Mouse (Mus musculus): ENCODE data around the gene Vps37d.

Vps37d gene

DNA sequence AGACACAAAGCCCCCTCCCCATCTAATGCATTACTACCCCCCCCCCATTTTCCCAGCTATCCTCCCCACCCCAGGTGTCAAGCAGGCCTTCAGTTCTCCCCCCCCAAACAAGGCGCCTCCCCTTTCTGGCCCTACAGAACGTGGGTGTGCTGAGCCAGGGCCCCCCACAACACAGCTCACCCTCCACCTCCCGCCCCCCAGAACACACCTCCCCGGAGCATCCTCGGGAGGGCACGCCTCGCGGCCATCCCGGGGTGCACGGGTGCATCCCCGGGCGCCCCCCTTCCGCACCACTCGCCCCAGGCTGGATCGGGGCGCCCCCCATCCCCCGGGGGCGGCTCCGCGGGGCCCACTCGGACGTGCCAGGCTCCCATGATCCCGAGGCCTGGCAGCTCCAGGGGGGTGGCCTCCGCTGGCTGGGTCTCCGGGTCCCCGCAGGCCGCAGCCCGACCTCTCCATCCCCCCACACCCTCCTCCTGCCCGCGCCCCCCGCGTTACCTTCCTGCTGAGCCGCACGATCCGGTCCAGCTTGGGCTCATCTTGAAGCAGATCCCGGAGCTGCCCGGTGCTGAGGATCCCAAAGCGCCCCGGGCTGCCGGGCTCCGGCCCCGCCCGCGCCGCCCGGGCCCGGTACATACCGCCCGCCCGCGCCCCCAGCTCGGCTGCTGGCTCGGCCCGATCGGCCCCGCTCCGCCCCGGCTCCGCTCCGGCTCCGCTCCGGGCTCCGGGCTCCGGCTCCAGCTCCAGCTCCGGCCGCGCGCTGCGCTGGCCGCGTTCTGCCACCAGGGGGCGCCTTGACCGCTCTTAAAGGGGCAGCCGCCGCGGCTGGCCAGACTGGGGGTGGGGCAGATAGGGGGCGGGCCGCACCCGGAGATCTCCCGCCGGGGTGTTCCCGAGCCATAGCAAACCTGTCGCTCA lies at the start of gene Vps37d:
Gene Vps37d (minus strand): TSS at position 703 of the 918 bp plus-strand sequence.
- in situ Hi-C loops (cut with MboI; ENCODE audit: low pct_unique_long_range_greater_than_20kb in 1 of 2, low sequenced_read_pairs in 2 of 2, unreplicated experiment in 1 of 2) = no loop called here

DNA sequence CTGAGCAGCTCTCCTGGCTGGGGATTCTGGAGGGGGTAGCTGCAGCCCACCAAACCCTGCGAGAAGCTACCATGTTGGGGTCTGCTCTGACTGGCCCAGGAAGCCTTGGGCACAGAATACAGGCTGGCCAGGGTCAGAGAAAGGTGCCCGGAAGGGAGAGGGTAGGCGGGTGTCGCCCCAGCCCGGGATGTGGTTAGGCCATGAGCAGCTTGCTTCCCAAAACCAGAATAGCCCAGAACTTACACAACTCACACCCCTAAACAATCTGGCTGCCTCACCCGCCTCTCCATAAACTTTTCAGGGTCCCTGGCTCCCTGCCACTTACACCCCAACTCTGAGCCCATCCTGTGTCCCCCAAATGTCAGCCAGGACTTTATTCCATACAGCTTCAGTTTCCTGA lies 49.6 kb upstream of the Vps37d start:
- in situ Hi-C loops (cut with MboI; ENCODE audit: low pct_unique_long_range_greater_than_20kb in 1 of 2, low sequenced_read_pairs in 2 of 2, unreplicated experiment in 1 of 2) = no loop called here

DNA sequence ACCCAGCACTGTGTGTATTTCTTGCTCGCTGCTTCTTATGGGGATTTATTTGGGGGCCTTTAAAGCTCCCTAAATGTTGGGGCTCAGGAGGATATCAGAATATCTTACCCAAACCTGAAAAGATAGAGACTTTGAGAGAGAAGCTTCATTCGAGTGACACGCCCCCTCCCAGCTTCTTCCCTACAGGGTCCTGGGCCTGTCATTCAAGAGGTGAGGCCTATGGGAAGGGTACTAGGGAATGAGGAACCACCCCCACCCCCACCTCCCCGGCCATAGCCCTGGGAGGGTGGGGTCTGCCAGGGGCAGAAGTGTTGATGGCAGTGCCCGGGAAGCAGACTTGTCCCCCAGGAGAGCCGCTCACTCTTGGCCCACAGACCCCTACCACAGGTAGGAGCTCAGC lies 48.1 kb upstream of the Vps37d start:
- in situ Hi-C loops (cut with MboI; ENCODE audit: low pct_unique_long_range_greater_than_20kb in 1 of 2, low sequenced_read_pairs in 2 of 2, unreplicated experiment in 1 of 2) = no loop called here

DNA sequence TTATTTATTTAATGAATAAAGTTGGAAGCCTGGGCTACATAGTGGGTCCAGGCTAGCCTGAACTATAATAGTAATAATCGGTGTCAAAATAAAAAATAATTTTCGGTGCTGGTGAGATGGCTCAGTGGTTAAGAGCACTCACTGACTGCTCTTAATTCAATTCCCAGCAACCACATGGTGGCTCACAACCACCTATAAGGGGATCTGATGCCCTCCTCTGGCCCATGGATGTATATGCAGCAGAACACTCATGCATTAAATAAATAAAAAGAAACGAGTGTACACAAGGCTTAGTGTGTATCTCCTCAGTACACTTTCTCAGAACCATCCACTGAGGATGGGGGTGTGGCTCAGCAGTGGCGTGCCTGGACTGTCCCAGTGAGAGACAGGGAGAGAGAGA lies 42.7 kb upstream of the Vps37d start:
- in situ Hi-C loops (cut with MboI; ENCODE audit: low pct_unique_long_range_greater_than_20kb in 1 of 2, low sequenced_read_pairs in 2 of 2, unreplicated experiment in 1 of 2) = loop anchor here (25.0 kb wide), 1 partner anchor 208 kb away; the partner anchor contains the start of genes Cldn13 (in 2 of the 2) and Tmem270 (in 2 of the 2)

DNA sequence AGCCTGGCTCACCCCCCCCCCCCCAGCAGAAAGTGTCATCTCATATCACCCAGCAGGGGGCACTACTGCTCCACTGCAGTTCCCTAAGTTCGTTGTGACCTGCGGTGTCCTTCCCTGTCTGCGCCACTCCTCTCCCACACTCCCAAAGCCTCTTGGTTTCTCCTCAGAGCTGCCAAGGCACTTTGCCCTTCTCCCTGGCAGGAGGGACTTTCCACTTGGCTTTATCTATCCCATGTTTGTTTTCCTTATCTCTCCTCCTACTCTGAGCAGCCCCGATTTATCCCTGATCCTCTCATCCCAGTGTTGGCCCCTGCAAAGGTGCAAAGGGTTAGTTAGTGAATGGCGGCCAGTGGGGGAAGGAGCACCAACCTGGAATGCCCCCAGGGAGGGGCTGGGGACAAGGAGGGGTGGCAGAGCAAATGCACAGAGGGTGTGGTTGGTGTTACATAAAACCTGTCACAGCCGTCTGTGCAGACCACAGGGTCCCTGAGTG lies 40.6 kb upstream of the Vps37d start:
- in situ Hi-C loops (cut with MboI; ENCODE audit: low pct_unique_long_range_greater_than_20kb in 1 of 2, low sequenced_read_pairs in 2 of 2, unreplicated experiment in 1 of 2) = loop anchor here (25.0 kb wide), 1 partner anchor 206 kb away; the partner anchor contains the start of genes Cldn13 (in 2 of the 2) and Tmem270 (in 2 of the 2)

DNA sequence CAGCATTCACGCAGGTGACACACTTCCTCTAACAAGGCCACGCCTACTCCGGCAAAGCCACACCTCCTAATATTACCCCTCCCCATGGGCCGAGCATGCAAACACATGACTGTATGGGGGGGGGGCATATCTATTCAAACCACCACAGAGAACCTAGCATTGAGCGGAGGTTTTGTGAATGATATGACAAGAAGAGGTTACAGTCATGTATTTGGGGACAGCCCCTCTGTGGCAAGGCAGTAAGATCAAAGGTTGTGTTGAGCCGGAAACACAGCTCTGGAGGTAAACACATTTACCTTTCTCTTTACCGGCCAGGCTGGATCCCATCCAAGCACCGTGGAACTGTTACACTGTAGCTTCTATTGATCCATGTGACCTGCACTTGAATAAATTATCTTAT lies 37.2 kb upstream of the Vps37d start:
- in situ Hi-C loops (cut with MboI; ENCODE audit: low pct_unique_long_range_greater_than_20kb in 1 of 2, low sequenced_read_pairs in 2 of 2, unreplicated experiment in 1 of 2) = loop anchor here (25.0 kb wide), 1 partner anchor 203 kb away; the partner anchor contains the start of genes Cldn13 (in 2 of the 2) and Tmem270 (in 2 of the 2)

DNA sequence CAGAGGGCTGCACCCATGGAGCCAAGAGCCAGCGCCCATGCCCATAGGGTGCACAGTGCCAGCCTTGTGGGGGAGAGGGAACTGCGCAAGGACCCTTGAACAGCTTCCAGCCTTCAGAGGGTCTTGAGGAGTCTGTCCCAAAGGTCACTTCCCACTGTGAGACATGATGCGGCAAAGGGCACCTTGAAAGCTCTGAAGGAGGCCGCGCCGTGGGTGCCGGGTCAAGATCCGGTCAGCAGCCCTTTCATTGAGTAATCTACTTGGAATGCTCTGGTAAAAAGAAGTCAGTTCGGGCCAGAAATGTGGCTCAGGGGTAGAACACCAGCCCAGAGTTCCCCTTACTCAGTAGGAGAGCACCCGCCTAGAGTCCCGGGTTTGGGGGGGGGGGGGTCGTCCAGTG lies 35.7 kb upstream of the Vps37d start:
- in situ Hi-C loops (cut with MboI; ENCODE audit: low pct_unique_long_range_greater_than_20kb in 1 of 2, low sequenced_read_pairs in 2 of 2, unreplicated experiment in 1 of 2) = loop anchor here (25.0 kb wide), 1 partner anchor 201 kb away; the partner anchor contains the start of genes Cldn13 (in 2 of the 2) and Tmem270 (in 2 of the 2)

DNA sequence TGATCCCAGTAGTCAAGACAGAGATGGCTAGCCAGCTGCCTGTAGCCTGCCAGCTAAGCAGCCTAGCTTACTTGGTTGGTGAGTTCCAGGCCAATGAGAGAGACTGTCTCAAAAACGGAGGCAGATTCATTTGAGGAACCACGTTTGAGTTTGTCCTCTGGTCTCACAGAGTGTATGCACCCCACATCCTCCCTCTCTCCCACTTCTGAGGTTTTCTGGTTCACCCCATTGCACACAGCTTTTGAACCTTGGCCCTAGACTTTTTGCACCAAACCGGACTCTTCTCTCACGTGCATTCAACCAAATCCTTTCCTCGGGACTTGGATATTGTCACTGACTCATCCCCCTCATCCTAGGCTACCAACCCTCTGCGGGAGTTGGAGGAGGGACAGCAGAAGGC lies 31.9 kb upstream of the Vps37d start:
- in situ Hi-C loops (cut with MboI; ENCODE audit: low pct_unique_long_range_greater_than_20kb in 1 of 2, low sequenced_read_pairs in 2 of 2, unreplicated experiment in 1 of 2) = loop anchor here (25.0 kb wide), 1 partner anchor 198 kb away; the partner anchor contains the start of genes Cldn13 (in 2 of the 2) and Tmem270 (in 2 of the 2)

DNA sequence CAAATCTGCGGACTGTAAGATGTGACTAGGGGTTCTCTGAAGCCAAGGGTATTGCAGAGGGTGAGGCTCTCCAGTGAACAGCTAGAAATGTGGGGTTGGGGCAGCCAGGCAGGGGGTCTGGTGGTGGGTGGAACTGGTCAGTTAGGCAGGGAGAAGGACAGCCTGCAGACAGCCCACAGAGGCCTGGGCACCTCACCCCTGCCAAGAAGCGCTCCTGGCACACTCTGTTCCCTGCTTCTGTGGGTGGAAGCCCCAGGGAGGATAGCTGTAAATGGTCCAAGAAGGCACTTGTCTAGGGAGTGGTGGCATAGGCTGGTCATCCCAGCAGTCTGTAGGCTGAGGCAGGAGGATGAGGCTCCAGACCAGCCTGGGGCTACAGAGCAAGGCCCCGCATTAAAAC lies 31.4 kb upstream of the Vps37d start:
- in situ Hi-C loops (cut with MboI; ENCODE audit: low pct_unique_long_range_greater_than_20kb in 1 of 2, low sequenced_read_pairs in 2 of 2, unreplicated experiment in 1 of 2) = loop anchor here (25.0 kb wide), 1 partner anchor 197 kb away; the partner anchor contains the start of genes Cldn13 (in 2 of the 2) and Tmem270 (in 2 of the 2)

DNA sequence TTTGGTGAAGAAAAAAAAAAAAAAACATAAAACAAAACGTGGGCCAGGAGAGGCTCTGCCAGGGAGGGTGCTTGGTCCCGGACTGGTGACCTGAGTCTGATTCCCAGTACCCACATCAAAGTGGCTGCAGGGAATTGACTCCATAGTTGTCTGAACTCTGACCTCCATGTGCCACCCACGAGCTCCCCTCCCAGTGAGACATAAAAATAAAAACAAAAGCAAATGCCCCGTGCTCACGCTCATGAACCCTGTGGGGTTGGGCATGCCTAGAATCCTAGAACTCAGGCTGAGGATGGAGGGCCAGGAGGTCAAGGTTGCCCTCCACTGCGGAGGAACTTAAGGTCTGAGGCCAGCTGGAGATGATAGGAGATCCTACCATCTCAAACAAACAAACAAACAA lies 31.0 kb upstream of the Vps37d start:
- in situ Hi-C loops (cut with MboI; ENCODE audit: low pct_unique_long_range_greater_than_20kb in 1 of 2, low sequenced_read_pairs in 2 of 2, unreplicated experiment in 1 of 2) = loop anchor here (25.0 kb wide), 1 partner anchor 197 kb away; the partner anchor contains the start of genes Cldn13 (in 2 of the 2) and Tmem270 (in 2 of the 2)

DNA sequence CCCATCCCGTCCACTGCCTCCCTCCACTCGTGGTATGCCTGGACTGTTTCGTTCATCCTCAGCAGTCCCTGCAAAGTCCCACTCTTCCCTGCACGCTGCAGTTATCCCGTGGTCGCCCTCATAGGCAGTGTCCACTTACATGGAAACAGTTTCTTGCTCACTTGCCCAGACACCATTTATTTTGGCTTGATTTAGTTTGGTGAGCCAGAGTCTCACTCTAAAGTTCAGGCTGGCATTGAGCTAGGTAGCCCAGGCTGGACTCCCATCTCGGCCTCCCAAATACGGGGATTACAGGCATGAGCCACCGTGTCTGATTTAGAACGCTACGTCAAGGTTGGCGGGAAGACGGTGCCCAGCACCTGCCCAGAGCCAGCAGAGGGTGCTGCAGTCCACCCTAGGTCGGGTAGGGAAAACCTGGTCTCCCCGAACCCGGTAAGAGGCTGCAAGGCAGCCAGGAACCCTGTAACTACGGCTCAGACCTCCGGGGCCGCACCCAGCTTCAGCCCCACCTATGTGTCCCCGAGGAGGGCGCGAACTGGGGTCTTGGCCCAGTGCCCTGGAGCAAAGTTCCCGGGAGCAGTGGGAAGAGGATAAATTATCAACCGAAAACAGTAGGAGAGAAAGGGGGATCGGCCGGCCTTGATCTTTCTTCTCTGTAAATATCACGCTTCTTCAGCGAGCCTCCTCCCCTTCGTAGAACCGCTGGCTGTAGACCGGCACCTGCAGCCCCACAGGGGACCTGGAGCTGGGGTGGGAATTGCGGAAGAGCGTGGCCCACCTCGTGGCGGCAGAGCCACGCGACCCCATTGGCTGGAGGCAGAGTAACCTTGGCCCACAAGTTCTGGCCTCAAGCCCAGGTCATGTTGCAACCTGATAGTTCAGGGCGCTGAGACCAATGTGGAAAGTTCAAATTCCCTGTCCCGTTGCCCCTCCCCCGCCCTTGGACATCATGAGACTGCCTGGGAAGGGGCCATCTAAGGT lies 29.7 kb upstream of the Vps37d start:
- in situ Hi-C loops (cut with MboI; ENCODE audit: low pct_unique_long_range_greater_than_20kb in 1 of 2, low sequenced_read_pairs in 2 of 2, unreplicated experiment in 1 of 2) = loop anchor here (25.0 kb wide), 1 partner anchor 196 kb away; the partner anchor contains the start of genes Cldn13 (in 2 of the 2) and Tmem270 (in 2 of the 2)

DNA sequence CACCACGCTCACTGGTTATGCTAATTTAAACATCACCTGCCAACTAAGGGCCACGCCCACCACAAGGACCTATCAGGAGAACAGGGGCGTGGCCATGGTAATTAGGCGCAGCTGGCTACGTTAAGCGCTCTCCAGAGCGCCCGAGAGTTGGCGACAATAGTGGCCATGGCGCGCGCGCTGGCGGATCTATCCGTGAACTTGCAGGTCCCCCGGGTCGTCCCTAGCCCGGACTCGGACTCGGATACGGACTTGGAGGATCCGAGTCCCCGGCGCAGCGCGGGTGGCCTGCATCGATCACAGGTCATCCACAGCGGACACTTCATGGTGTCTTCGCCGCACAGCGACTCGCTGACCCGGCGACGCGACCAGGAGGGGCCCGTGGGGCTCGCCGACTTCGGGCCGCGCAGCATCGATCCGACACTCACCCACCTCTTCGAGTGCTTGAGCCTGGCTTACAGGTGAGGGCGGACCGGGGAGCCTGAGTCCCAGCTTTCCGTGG lies 28.7 kb upstream of the Vps37d start:
- in situ Hi-C loops (cut with MboI; ENCODE audit: low pct_unique_long_range_greater_than_20kb in 1 of 2, low sequenced_read_pairs in 2 of 2, unreplicated experiment in 1 of 2) = loop anchor here (25.0 kb wide), 1 partner anchor 195 kb away; the partner anchor contains the start of genes Cldn13 (in 2 of the 2) and Tmem270 (in 2 of the 2)

DNA sequence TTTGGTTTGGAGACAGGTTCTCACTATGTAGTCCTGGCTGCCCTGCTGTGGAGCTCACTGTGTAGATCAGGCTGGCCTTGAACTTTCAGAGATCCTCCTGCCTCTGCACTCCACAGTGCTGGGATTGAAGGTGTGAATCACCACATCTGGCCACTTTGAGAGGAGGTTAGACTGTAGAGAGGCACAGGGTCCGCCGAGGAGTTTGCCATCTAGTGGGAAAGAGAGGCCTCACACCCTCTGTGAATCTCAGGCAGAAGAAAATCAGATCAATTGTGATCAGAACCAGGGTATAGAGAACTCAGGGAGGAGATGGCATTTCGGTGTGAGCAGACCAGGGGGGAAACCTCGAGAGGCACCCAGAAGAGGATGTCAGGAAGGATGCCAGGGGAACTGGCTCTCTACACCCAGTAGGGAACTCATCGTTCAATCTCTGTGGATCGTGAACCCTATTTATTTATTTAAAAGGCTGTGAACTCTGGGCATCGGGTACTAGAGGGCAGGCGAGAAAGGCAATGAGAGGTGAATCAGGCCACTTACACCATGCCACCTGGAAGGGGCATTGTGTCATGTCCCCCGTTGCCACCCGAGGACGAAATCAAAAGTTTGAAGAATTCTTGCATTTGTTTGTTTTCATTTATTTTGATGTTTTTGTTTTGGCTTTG lies 26.1 kb upstream of the Vps37d start:
- in situ Hi-C loops (cut with MboI; ENCODE audit: low pct_unique_long_range_greater_than_20kb in 1 of 2, low sequenced_read_pairs in 2 of 2, unreplicated experiment in 1 of 2) = loop anchor here (25.0 kb wide), 1 partner anchor 192 kb away; the partner anchor contains the start of genes Cldn13 (in 2 of the 2) and Tmem270 (in 2 of the 2)

DNA sequence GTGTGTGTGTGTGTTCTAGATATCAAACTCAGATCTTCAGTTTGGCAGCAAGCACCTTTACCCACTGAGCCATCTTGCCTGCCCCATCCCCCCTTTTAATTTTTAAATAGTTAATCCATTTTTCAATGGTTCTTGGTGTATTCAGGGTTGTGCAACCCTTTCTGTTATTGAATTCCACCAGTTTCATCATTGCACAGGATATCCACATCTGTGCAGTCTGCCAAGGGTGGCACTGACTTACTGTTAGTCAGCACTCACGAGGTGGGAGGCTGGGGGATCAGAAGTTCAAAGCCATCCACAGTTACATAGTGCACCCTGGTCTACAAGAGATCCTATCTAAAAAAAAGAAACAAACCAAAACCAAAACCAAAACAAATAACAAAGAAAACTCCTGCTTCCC lies 22.9 kb upstream of the Vps37d start:
- in situ Hi-C loops (cut with MboI; ENCODE audit: low pct_unique_long_range_greater_than_20kb in 1 of 2, low sequenced_read_pairs in 2 of 2, unreplicated experiment in 1 of 2) = loop anchor here (25.0 kb wide), 1 partner anchor 189 kb away; the partner anchor contains the start of genes Cldn13 (in 2 of the 2) and Tmem270 (in 2 of the 2)

DNA sequence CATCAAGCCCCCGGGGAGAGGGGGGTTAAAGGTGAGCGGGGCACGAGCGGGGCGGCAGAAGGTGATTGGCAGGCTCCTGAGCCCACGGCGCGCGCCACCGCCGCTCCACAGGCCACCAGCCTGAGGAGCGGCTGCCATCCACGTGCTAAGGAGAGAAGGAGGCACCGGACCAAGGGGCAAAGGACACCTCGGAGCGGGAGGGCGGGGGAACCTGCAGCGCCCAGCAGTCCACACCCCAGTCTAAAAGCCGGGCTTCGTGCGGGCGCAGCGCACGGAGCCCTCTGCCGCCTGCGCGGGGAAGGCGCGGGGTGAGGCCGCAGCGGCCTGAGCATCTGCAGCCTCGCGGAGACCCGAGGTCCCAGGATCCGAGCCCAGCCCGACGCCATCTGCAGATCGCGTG lies 11.6 kb upstream of the Vps37d start, which contains the start of gene Mlxipl:
Gene Mlxipl (plus strand): TSS at position 238 of the 400 bp plus-strand sequence.
- in situ Hi-C loops (cut with MboI; ENCODE audit: low pct_unique_long_range_greater_than_20kb in 1 of 2, low sequenced_read_pairs in 2 of 2, unreplicated experiment in 1 of 2) = no loop called here

DNA sequence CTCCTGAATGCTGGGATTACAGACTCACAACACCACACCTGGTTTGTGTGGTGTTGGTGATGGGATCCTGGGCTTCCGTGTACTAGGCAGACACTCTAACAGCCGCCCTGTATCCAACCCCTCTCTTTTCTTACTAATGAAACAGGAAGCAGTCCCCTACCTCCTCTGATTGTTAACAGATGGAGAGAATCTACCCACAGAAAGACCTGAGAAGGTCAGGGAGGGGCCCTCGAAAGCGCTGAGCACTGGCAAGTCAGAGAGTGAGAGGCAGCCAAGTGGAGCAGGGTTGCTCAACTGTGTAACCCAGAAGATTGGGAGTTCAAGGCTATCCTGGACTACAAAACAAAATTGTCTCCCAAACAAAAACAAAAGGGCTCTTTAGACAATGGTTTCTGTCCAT lies 8.8 kb upstream of the Vps37d start:
- in situ Hi-C loops (cut with MboI; ENCODE audit: low pct_unique_long_range_greater_than_20kb in 1 of 2, low sequenced_read_pairs in 2 of 2, unreplicated experiment in 1 of 2) = no loop called here

DNA sequence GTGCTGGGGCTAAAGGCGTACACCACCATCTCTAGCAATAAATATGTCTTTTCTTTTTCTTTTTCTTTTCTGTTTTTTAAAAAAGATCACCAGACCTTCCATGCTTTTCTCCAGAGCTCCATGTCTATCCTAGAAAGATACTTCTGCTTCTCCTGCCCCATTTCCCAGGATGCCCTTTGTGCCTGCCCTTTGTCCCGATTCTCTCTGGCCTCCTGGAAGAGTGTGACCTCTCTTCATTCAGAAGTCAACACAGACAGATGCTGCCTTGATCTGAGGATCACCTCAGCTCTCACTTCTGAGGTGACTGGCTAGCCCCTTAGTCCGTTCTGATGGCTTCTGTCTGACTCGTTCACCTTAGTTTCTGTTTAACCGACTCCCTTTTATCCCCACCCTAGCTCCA lies 2.5 kb upstream of the Vps37d start:
- in situ Hi-C loops (cut with MboI; ENCODE audit: low pct_unique_long_range_greater_than_20kb in 1 of 2, low sequenced_read_pairs in 2 of 2, unreplicated experiment in 1 of 2) = no loop called here

Measured in mouse embryonic stem cell (cell line).